Mouse (Mus musculus): ENCODE results near the gene Mageh1. TPM values are rescaled to one million over a fixed set of nuclear protein-coding genes. Genes with fewer than 3 reads are reported as not detected.

Gene Mageh1
- 3.6 and 5.6 TPM in 2 replicates for polyA plus RNA-seq (2012; rRNA removed; ENCODE audit: low replicate concordance)

GRCm38 (mm10) chrX:153037087-153037971 lies at the start of gene Mageh1:
Gene Mageh1 (minus strand): TSS chrX:153037575.

GRCm38 (mm10) chrX:153006387-153006841 lies 31.0 kb downstream of the Mageh1 start, which contains the start of gene Usp51:
Gene Usp51 (plus strand): TSS chrX:153006469.

Other genes with a start within 250 kb of the Mageh1 start
- gene Usp51, start 31.1 kb downstream of the Mageh1 start, polyA plus RNA-seq (2012; rRNA removed; ENCODE audit: low replicate concordance): not detected in 2 replicates
- gene Foxr2, start 81.2 kb upstream of the Mageh1 start, polyA plus RNA-seq (2012; rRNA removed; ENCODE audit: low replicate concordance): not detected in 2 replicates
- 1.2 and 1.5 TPM in 2 replicates for gene Rragb, start 102.4 kb upstream of the Mageh1 start, polyA plus RNA-seq (2012; rRNA removed; ENCODE audit: low replicate concordance)
- gene Klf8, start 199.9 kb upstream of the Mageh1 start, polyA plus RNA-seq (2012; rRNA removed; ENCODE audit: low replicate concordance): 0.66 and 1.0 TPM in 2 replicates